Mouse (Mus musculus): Measurements from ENCODE around the gene Cnih1. TPM values are rescaled to one million over a fixed set of nuclear protein-coding genes. Genes with fewer than 3 reads are reported as not detected.
"Not testable (repeated sequence)": the region's sequence is repeated elsewhere in the genome, so short reads cannot be mapped to it uniquely, and the experiment has no call there.

The Cnih1 gene
- polyA plus RNA-seq, 1 experiment from 2014 or later: 203 TPM

DNA sequence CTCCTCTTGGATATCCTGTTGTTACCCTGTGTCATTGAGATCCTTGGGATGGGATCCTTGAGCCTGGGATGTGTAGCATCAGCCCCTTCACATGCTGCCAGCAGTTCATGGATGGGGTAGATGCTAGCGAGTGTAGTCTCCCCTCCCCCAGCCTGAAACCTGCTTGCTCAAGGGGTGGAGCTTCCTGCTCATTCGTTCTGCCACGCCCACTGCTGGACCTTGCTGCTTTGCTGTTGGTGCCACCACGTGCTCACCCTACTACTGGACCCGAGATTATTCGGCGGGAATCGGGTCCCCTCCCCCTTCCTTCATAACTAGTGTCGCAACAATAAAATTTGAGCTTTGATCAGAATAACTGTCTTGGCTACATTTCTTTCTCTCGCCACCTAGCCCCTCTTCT, 33.8 kb downstream of the Cnih1 start:
- 62% methylated on average over 8 of the region's 10 CpGs for WGBS
- H3K27me3 ChIP-seq (replicated peaks; ENCODE audit: control insufficient read depth, insufficient read depth, low read length); ATAC-seq: not testable (repeated sequence)

DNA sequence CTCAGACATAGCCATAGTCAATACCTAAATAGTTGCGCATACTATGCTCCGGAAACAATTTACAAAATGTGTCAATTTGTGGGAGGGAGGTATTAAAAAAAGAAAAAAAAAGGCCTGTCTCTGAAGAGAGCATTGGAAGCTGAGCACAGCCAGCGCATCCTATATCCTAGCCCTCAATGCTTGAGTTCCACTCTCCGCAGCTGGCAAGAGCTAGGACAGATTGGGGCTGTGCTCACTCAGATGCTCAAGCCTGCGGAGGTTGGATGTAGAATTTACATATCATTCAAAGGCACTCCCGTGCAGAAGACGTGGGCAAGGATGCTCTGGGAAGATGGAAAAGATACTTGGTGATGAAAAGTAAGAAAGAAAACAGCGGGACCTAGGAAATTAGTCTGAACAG, 42.8 kb downstream of the Cnih1 start:
- Histone ChIP-seq H3K4me3 (ENCODE audit: low read length) (no peak overlapping the region), H3K27me3 (replicated peaks; ENCODE audit: control insufficient read depth, insufficient read depth, low read length) (no peaks in the 10 kb centered on the region), H3K9me3 (ENCODE audit: control insufficient read depth, low read length) (no peaks in the 10 kb centered on the region), H3K27ac (ENCODE audit: low read depth, low read length) (no peak overlapping the region), H3K36me3 (ENCODE audit: control insufficient read depth, insufficient read depth, low read length) (no peaks in the 10 kb centered on the region), H3K4me1 (ENCODE audit: control insufficient read depth, insufficient read depth, low read depth, low read length) (no peaks in the 10 kb centered on the region), H3K4me2 (ENCODE audit: low read length) (no peak overlapping the region), H3K9ac (ENCODE audit: low read depth, low read length) (no peak overlapping the region)
- WGBS: 93% methylated on average over 8 of the region's 8 CpGs
- no peak for ATAC-seq

More for the DNA sequence above, 33.8 kb downstream of the Cnih1 start:
- not testable (repeated sequence) for H3K4me1 ChIP-seq (ENCODE audit: control insufficient read depth, insufficient read depth, low read depth, low read length); H3K9ac ChIP-seq (ENCODE audit: low read depth, low read length); H3K36me3 ChIP-seq (ENCODE audit: control insufficient read depth, insufficient read depth, low read length); H3K9me3 ChIP-seq (ENCODE audit: control insufficient read depth, low read length); H3K4me3 ChIP-seq (ENCODE audit: low read length); H3K4me2 ChIP-seq (ENCODE audit: low read length); H3K27ac ChIP-seq (ENCODE audit: low read depth, low read length)

DNA sequence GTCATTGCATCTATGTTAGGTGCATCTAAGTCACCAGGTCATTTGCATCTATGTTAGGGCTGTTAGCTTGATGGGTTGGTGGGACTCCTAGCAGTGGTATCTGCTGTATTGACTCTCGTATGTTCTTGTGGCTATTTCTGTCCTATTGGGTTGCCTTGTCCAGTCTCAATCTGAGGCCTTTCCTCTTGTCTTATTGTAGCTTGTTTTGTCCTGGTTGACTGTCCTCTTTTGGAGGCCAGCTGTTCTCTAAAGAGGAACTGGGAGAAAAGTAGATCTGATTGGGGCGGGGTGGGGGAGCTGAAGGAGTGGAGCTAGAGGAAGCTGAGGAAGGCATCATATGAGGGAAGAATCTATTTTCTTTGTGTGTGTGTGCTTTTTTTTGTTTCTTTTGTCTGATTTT, 45.5 kb downstream of the Cnih1 start:
- no peaks in the 10 kb centered on the region for H3K27me3 ChIP-seq (replicated peaks; ENCODE audit: control insufficient read depth, insufficient read depth, low read length)
- ATAC-seq: no peak
- H3K4me1 ChIP-seq (ENCODE audit: control insufficient read depth, insufficient read depth, low read depth, low read length): no peaks in the 10 kb centered on the region
- 88% methylated on average over 2 of the region's 2 CpGs for WGBS
- no peak overlapping the region for H3K27ac ChIP-seq (ENCODE audit: low read depth, low read length)
- H3K9me3 ChIP-seq (ENCODE audit: control insufficient read depth, low read length): peaks cover 2% of the 10 kb centered on the region; the same call in 1 of the 2 replicates
- no peak overlapping the region for H3K9ac ChIP-seq (ENCODE audit: low read depth, low read length)
- H3K36me3 ChIP-seq (ENCODE audit: control insufficient read depth, insufficient read depth, low read length): no peaks in the 10 kb centered on the region
- H3K4me3 ChIP-seq (ENCODE audit: low read length): no peak overlapping the region
- no peak overlapping the region for H3K4me2 ChIP-seq (ENCODE audit: low read length)

DNA sequence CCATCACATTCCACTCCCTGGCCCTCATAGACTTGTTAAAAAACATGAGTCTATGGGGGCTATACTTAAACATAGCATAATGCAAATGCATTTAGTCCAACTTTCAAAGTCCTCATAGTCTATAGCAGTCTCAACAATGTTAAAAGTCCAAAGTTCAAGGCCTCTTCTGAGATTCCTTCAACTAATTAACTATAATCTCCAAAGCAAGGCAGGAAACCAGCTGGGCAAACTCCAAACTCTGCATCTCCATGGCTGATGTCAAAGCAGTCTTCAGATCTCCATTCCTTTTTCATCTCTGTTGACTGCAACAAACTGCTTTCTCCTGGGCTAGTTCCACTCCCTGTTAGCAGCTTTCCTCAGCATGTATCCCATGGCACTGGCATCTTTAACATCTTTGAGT, 50.9 kb downstream of the Cnih1 start:
- not testable (repeated sequence) for H3K4me3 ChIP-seq (ENCODE audit: low read length); ATAC-seq; H3K4me2 ChIP-seq (ENCODE audit: low read length); H3K9ac ChIP-seq (ENCODE audit: low read depth, low read length); H3K4me1 ChIP-seq (ENCODE audit: control insufficient read depth, insufficient read depth, low read depth, low read length); H3K27me3 ChIP-seq (replicated peaks; ENCODE audit: control insufficient read depth, insufficient read depth, low read length); H3K27ac ChIP-seq (ENCODE audit: low read depth, low read length); H3K36me3 ChIP-seq (ENCODE audit: control insufficient read depth, insufficient read depth, low read length); H3K9me3 ChIP-seq (ENCODE audit: control insufficient read depth, low read length)

DNA sequence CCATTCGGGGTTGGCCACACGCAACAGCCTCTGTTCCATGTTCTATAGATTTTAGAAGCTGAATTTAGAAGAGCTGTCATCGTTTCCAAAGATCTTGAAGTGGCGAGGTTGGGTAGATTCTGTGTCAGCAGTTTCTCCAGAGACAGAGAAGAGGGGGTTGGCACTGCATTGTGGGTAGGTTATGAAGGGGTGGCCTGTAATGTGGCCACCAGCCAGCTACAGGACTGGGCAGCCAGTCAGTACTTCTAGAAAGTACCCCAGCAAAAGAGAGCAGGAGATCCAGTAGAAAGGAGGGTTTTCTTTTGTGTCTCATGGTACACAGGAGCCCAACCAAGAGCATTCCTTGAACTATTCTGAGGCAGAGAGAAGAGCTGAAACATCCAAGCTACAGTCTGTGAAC, 51.8 kb downstream of the Cnih1 start:
- Histone ChIP-seq H3K9ac (ENCODE audit: low read depth, low read length) (no peak overlapping the region), H3K4me2 (ENCODE audit: low read length) (no peak overlapping the region), H3K9me3 (ENCODE audit: control insufficient read depth, low read length) (peaks cover 2% of the 10 kb centered on the region; the same call in 1 of the 2 replicates), H3K27ac (ENCODE audit: low read depth, low read length) (no peak overlapping the region), H3K4me3 (ENCODE audit: low read length) (no peak overlapping the region), H3K27me3 (replicated peaks; ENCODE audit: control insufficient read depth, insufficient read depth, low read length) (no peaks in the 10 kb centered on the region), H3K4me1 (ENCODE audit: control insufficient read depth, insufficient read depth, low read depth, low read length) (no peaks in the 10 kb centered on the region), H3K36me3 (ENCODE audit: control insufficient read depth, insufficient read depth, low read length) (no peaks in the 10 kb centered on the region)
- WGBS: 87% methylated on average over 4 of the region's 4 CpGs
- ATAC-seq: no peak

DNA sequence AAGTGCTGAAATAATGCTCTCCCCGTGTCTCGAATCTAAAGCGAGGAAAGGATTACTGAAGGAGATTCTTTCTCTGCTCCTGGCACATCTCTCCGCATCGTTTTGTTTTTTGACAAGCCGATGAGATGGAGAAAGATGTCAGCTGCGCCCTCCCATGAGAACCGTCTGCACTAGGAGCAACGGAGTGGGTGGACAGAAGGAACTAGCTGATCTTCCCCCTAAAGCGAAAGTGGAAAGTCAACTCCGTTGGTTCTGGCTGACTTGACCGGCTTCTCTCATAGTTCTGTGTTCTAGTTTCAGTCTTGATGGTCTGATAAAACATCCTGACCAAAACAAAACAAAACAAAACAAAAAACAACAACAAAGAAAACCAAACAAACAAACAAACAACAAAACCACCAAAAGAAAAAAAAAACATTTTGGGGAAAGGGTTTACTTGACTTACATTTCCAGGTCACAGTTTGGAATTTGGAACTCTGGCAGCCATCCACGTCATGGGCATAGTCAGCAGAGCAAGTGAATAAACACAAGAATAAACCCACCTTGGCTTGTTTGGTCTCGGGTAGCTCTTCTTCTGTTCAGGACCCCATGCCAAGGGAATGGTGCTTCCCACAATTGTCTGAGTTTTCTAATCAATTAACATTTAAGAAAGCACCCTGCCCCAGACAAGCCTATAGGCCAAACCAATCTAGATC, 53.3 kb downstream of the Cnih1 start:
- no peaks in the 10 kb centered on the region for H3K4me1 ChIP-seq (ENCODE audit: control insufficient read depth, insufficient read depth, low read depth, low read length)
- H3K27me3 ChIP-seq (replicated peaks; ENCODE audit: control insufficient read depth, insufficient read depth, low read length): no peaks in the 10 kb centered on the region
- no peak for ATAC-seq
- no peak overlapping the region for H3K4me2 ChIP-seq (ENCODE audit: low read length)
- no peak overlapping the region for H3K4me3 ChIP-seq (ENCODE audit: low read length)
- H3K9me3 ChIP-seq (ENCODE audit: control insufficient read depth, low read length): peaks cover 2% of the 10 kb centered on the region; the same call in 1 of the 2 replicates
- 81% methylated on average over 14 of the region's 14 CpGs for WGBS
- no peaks in the 10 kb centered on the region for H3K36me3 ChIP-seq (ENCODE audit: control insufficient read depth, insufficient read depth, low read length)
- no peak overlapping the region for H3K27ac ChIP-seq (ENCODE audit: low read depth, low read length)
- no peak overlapping the region for H3K9ac ChIP-seq (ENCODE audit: low read depth, low read length)

DNA sequence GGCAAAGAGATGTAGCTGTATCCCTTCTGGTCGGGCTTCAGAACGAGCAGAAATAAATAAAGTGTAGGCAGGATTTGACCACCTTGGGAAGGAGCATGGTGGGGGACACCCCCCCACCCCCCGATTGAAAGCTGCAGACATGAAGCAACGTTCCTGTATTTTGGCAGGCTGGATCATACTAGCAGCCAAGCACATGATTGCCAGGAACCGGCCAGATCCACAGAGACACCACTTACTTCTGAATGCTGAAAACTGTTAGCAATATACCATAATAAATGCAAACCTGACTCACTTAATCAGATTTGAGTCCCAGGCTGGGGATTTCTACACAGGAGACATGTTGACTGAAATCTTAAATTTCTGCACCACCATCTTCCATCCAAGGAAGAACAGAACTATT, 53.9 kb downstream of the Cnih1 start:
- Histone ChIP-seq H3K9me3 (ENCODE audit: control insufficient read depth, low read length) (no peaks in the 10 kb centered on the region), H3K27ac (ENCODE audit: low read depth, low read length) (no peak overlapping the region), H3K9ac (ENCODE audit: low read depth, low read length) (no peak overlapping the region), H3K36me3 (ENCODE audit: control insufficient read depth, insufficient read depth, low read length) (no peaks in the 10 kb centered on the region), H3K4me3 (ENCODE audit: low read length) (no peak overlapping the region), H3K4me1 (ENCODE audit: control insufficient read depth, insufficient read depth, low read depth, low read length) (no peaks in the 10 kb centered on the region), H3K27me3 (replicated peaks; ENCODE audit: control insufficient read depth, insufficient read depth, low read length) (no peaks in the 10 kb centered on the region), H3K4me2 (ENCODE audit: low read length) (no peak overlapping the region)
- ATAC-seq: no peak
- WGBS: 71% methylated on average over 5 of the region's 5 CpGs

DNA sequence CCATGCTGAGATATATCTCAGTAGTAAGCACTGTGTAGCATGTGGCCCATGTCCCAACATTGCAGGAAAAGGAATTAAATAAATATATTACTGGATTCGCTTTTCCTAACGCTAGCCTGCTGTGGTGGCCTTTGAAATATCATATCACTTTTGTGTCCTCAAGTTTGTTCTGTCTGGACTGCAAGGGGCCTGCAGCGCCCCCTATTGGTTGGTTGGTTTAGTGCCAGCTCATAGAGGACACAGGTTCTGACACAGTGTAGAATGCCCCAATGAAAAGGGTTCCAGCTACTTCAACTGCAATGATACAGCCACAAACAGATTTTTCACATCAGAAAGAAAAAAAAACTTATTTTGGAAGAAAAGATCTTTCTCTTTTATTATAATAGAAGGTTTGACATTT, 62.5 kb downstream of the Cnih1 start:
- no peaks in the 10 kb centered on the region for H3K9me3 ChIP-seq (ENCODE audit: control insufficient read depth, low read length)
- no peak overlapping the region for H3K27ac ChIP-seq (ENCODE audit: low read depth, low read length)
- H3K4me3 ChIP-seq (ENCODE audit: low read length): no peak overlapping the region
- H3K36me3 ChIP-seq (ENCODE audit: control insufficient read depth, insufficient read depth, low read length): no peaks in the 10 kb centered on the region
- ATAC-seq: no peak
- no peak overlapping the region for H3K9ac ChIP-seq (ENCODE audit: low read depth, low read length)
- no peaks in the 10 kb centered on the region for H3K4me1 ChIP-seq (ENCODE audit: control insufficient read depth, insufficient read depth, low read depth, low read length)
- H3K4me2 ChIP-seq (ENCODE audit: low read length): no peak overlapping the region
- WGBS: 52% methylated on average over 3 of the region's 3 CpGs
- no peaks in the 10 kb centered on the region for H3K27me3 ChIP-seq (replicated peaks; ENCODE audit: control insufficient read depth, insufficient read depth, low read length)

All from hindbrain, embryonic 16.5 days (tissue).